Mouse (Mus musculus): Measurements from ENCODE around the gene Id3. TPM values are rescaled to one million over a fixed set of nuclear protein-coding genes. Genes with fewer than 3 reads are reported as not detected.

Gene Id3
- polyA plus RNA-seq, 1 experiment: 357 TPM

- H3K27me3 ChIP-seq (ENCODE audit: control insufficient read depth, insufficient read depth, low read length): no peaks in the 10 kb centered on the region
Measured at GRCm38 (mm10) chr4:136172542-136173209, 29.4 kb downstream of the Id3 start.

GRCm38 (mm10) chr4:136173210-136173715 is 30.0 kb downstream of the Id3 start:
- peak overlapping the region; percentile 89 for H3K4me3 ChIP-seq (ENCODE audit: control insufficient read depth, insufficient read depth, low read length)
- H3K27me3 ChIP-seq (ENCODE audit: control insufficient read depth, insufficient read depth, low read length): no peaks in the 10 kb centered on the region
- no peaks in the 10 kb centered on the region for H3K36me3 ChIP-seq (ENCODE audit: control insufficient read depth, insufficient read depth, low read length)
- peak; percentile 33 for DNase-seq
- H3K27ac ChIP-seq (ENCODE audit: control insufficient read depth, insufficient read depth, low read length): peak overlapping the region; percentile 94
- H3K4me1 ChIP-seq (replicated peaks; ENCODE audit: control insufficient read depth, insufficient read depth, low read length): peaks cover 61% of the 10 kb centered on the region
- TF ChIP-seq POLR2A (IDR thresholded peaks at IDR 0.05; ENCODE audit: control insufficient read depth, extremely low read depth, insufficient read depth, low read length, poor library complexity): no peak
- 4% methylated on average over 14 of the region's 14 CpGs for WGBS

More at GRCm38 (mm10) chr4:136172542-136173209, 29.4 kb downstream of the Id3 start:
- WGBS: under 1% methylated on average over 65 of the region's 67 CpGs
- Histone ChIP-seq H3K36me3 (ENCODE audit: control insufficient read depth, insufficient read depth, low read length) (no peaks in the 10 kb centered on the region), H3K27ac (ENCODE audit: control insufficient read depth, insufficient read depth, low read length) (peak overlapping the region; percentile 94), H3K4me3 (ENCODE audit: control insufficient read depth, insufficient read depth, low read length) (peak overlapping the region; percentile 89), H3K4me1 (replicated peaks; ENCODE audit: control insufficient read depth, insufficient read depth, low read length) (peaks cover 56% of the 10 kb centered on the region)
- DNase-seq: peak; percentile 57
- TF ChIP-seq POLR2A (IDR thresholded peaks at IDR 0.05; ENCODE audit: control insufficient read depth, extremely low read depth, insufficient read depth, low read length, poor library complexity): no peak
- peak; percentile 13; the same call in 1 of the 2 replicates for TF ChIP-seq CTCF (IDR thresholded peaks at IDR 0.05; ENCODE audit: borderline replicate concordance, control insufficient read depth, extremely low read depth, insufficient read depth, low read length, poor library complexity)

GRCm38 (mm10) chr4:136174216-136175193 is 31.2 kb downstream of the Id3 start:
- Histone ChIP-seq H3K4me1 (replicated peaks; ENCODE audit: control insufficient read depth, insufficient read depth, low read length) (peaks cover 70% of the 10 kb centered on the region), H3K36me3 (ENCODE audit: control insufficient read depth, insufficient read depth, low read length) (no peaks in the 10 kb centered on the region), H3K27ac (ENCODE audit: control insufficient read depth, insufficient read depth, low read length) (peak overlapping the region; percentile 94), H3K27me3 (ENCODE audit: control insufficient read depth, insufficient read depth, low read length) (no peaks in the 10 kb centered on the region), H3K4me3 (ENCODE audit: control insufficient read depth, insufficient read depth, low read length) (peak overlapping the region; percentile 89)
- peak; percentile 58 for DNase-seq
- WGBS: 30% methylated on average over 13 of the region's 13 CpGs
- TF ChIP-seq CTCF (IDR thresholded peaks at IDR 0.05; ENCODE audit: borderline replicate concordance, control insufficient read depth, extremely low read depth, insufficient read depth, low read length, poor library complexity): no peak
- 0 out of 2 replicates have a peak, but pooled peaks have one; percentile 34 for TF ChIP-seq POLR2A (IDR thresholded peaks at IDR 0.05; ENCODE audit: control insufficient read depth, extremely low read depth, insufficient read depth, low read length, poor library complexity)

- WGBS: 60% methylated on average over 10 of the region's 10 CpGs
- H3K27me3 ChIP-seq (ENCODE audit: control insufficient read depth, insufficient read depth, low read length): no peaks in the 10 kb centered on the region
- H3K36me3 ChIP-seq (ENCODE audit: control insufficient read depth, insufficient read depth, low read length): no peaks in the 10 kb centered on the region
- H3K4me1 ChIP-seq (replicated peaks; ENCODE audit: control insufficient read depth, insufficient read depth, low read length): peaks cover 73% of the 10 kb centered on the region
- peak overlapping the region; percentile 6 for H3K4me3 ChIP-seq (ENCODE audit: control insufficient read depth, insufficient read depth, low read length)
- peak overlapping the region; percentile 94 for H3K27ac ChIP-seq (ENCODE audit: control insufficient read depth, insufficient read depth, low read length)
- TF ChIP-seq POLR2A (IDR thresholded peaks at IDR 0.05; ENCODE audit: control insufficient read depth, extremely low read depth, insufficient read depth, low read length, poor library complexity) (no peak), CTCF (IDR thresholded peaks at IDR 0.05; ENCODE audit: borderline replicate concordance, control insufficient read depth, extremely low read depth, insufficient read depth, low read length, poor library complexity) (no peak)
- DNase-seq: peak; percentile 36
Measured at GRCm38 (mm10) chr4:136176022-136176552, 32.8 kb downstream of the Id3 start.

- TF ChIP-seq CTCF (IDR thresholded peaks at IDR 0.05; ENCODE audit: borderline replicate concordance, control insufficient read depth, extremely low read depth, insufficient read depth, low read length, poor library complexity) (no peak; the same call in 1 of the 2 replicates), POLR2A (IDR thresholded peaks at IDR 0.05; ENCODE audit: control insufficient read depth, extremely low read depth, insufficient read depth, low read length, poor library complexity) (0 out of 2 replicates have a peak, but pooled peaks have one; percentile 40)
- peak; percentile 77 for DNase-seq
- Histone ChIP-seq H3K36me3 (ENCODE audit: control insufficient read depth, insufficient read depth, low read length) (no peaks in the 10 kb centered on the region), H3K27me3 (ENCODE audit: control insufficient read depth, insufficient read depth, low read length) (no peaks in the 10 kb centered on the region), H3K27ac (ENCODE audit: control insufficient read depth, insufficient read depth, low read length) (peak overlapping the region; percentile 94), H3K4me3 (ENCODE audit: control insufficient read depth, insufficient read depth, low read length) (peak overlapping the region; percentile 25), H3K4me1 (replicated peaks; ENCODE audit: control insufficient read depth, insufficient read depth, low read length) (peaks cover 70% of the 10 kb centered on the region)
- 3% methylated on average over 8 of the region's 8 CpGs for WGBS
Measured at GRCm38 (mm10) chr4:136177244-136177611, 33.9 kb downstream of the Id3 start.
